Mouse (Mus musculus) gastrocnemius, postnatal 4 days (tissue): ENCODE data around the gene Ehd3. TPM values are rescaled to one million over a fixed set of nuclear protein-coding genes. Genes with fewer than 3 reads are reported as not detected.
"Not testable (repeated sequence)": the region's sequence is repeated elsewhere in the genome, so short reads cannot be mapped to it uniquely, and the experiment has no call there.

Source experiments
- DNase-seq, 2 experiments: peaks; one replicate each; pipeline ENCODE4 v3.0.0; 2021 to 2022; ENCODE audit warnings: low spot score in 2 of 2, mixed read lengths in 2 of 2
- total RNA-seq, 2 experiments: library from RNA; stranded (reverse); gene quantifications; 2 replicates each; pipeline ENCODE4 v1.2.3; 2021

Gene Ehd3
- total RNA-seq, 2 experiments from 2014 or later = 7.0 to 7.6 TPM

DNA sequence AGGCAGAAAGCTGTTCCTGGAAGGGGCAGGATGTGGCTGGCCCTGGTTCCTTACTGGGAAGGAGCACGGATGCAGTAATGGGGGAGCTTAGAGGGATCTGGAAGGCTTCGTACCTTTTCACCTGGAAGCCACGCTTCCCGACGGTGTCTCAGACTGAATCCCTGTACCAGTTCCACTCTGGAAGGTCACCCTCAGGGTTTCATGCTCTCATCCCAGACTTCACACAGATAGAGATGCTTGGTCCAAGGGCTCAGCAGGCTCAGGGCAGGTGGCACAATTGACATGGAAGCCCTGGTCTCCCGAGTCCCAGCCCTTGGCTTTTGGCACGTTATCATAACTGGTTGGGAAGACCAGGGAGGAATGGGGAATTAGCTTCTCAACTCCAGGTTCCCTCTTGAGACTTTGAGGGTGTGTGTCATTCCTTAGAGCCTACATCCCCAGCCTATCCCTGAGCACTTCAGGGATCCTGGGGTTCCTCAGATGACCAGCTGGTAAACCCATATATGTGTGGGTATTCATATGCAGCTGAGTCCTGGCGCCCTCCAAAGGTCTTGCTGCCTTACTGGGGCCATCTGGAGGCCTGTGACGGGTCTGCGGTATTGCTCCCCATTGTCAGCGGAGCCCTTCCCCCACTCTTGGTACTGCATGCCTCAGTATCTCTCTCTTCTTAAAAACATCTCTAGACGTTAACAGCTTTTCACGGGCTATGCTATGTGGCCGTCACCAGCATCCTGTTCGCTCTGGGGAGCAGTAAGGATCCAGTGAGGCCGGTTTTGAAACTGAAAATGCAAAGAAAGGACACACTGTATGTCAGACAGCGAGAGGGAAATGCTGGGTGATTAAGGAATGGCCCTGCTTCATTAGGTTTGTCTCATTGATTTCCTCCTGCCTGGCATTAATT, 19.4 kb downstream of the Ehd3 start:
- no peak for DNase-seq

DNA sequence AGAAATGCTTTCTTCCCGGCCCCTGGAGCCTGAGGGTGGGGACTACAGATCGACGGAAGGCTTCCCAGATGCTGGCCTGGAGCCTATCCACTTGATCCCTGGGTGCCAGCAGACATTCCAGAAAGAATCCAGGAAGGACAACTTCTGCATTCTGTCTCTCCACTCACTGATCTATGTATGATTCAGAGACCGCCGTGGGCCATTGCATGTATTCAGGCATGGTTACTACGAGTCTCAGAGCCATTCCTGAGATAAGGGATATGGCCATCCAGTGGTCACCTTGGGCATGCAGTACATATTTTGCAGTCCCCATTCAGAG, 20.0 kb downstream of the Ehd3 start:
- no peak for DNase-seq

GRCm38 (mm10) chr17:73826106-73826505, 22.2 kb downstream of the Ehd3 start:
- DNase-seq = no peak

DNA sequence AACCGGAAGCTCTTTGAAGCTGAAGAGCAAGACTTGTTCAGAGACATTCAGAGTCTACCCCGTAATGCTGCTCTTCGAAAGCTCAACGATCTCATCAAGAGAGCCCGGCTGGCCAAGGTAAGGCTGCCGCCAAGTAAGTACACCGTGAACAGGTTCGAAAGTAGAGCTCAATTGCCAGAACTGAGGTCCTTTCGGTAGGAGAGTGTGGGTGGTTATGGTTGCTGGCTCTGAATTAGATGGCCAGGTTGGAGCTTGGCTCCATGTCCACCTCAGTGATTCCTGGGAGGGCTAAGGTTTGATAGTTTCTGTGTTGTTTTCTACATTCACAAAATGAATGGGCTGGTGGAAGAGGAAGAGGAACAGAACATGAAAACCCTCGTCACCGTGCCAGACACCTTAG, 23.5 kb downstream of the Ehd3 start:
- no peak for DNase-seq

DNA sequence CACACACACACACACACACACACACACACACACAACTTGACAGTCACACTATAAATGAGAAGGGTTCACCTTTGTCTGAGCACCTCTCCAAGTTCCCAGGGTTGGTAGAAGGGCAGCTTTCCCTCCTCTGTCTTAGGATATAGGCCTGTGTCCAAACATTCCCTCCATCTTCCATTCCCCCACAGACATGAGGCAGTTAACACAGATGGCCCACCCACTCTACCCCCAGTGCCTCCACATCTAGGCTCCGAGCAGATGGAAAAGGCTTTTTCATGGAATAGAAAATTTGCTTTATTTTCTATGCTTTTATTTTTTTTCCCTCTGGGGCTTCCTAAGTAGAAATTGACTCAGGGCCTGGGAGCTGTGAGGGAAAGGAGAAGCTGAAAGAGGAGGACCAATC, 26.6 kb downstream of the Ehd3 start:
- DNase-seq = no peak

DNA sequence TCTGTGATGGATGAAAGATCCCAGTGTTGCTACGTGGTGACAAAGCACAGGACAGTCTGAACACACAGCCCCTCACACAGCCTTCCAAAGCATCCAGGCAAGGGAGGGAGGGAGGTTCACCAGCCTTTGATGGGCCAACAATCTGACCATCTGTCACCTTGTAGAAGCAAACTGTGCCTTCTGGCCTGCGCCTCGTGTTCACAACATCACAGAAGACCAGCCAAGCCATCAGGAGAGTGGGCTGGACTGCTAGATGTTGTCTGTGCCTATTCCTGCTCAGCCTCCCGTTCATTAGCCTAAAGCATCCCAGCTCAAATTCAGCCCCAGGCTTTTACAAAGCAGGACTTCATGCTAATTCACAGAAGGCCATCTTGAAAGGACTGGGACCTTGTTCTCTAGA, 27.5 kb downstream of the Ehd3 start:
- no peak for DNase-seq

DNA sequence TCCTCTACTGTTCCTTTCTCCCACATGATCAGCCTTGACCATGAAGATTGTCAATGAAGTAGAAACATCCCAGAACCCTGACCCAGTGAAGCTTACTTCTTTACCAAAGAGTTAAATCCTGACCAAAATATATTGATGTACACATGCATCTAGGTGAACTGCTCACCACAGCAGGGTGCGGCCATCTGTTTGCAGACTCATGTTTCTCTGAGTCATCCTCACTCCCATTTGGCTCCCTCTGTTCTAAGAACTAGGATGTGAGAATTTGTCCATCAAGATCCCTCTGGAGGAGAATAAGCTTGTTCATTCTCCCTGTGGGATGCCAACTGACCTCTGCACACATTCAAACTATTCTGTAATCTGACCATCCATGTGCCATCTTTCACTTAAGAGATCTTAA, 29.0 kb downstream of the Ehd3 start:
- DNase-seq = no peak

DNA sequence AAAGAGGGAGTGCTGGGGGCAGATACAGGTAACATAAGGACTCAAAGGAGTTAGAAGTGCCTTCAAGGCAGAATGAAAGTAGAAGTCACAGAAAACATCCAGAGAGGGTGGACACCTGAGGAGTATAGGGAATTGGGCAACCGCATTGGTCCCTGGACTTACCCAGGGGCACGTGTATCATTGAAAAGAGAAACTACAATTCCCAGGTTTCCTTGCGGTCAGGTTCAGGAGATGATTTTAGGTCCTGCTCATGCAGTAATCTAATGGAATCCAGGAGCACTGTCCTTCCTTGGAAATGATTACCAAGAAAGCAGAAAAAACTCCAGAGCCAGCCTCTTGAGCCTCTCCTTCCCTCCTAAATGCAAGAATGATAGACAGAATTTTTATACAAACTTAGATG, 29.5 kb downstream of the Ehd3 start:
- no peak for DNase-seq

DNA sequence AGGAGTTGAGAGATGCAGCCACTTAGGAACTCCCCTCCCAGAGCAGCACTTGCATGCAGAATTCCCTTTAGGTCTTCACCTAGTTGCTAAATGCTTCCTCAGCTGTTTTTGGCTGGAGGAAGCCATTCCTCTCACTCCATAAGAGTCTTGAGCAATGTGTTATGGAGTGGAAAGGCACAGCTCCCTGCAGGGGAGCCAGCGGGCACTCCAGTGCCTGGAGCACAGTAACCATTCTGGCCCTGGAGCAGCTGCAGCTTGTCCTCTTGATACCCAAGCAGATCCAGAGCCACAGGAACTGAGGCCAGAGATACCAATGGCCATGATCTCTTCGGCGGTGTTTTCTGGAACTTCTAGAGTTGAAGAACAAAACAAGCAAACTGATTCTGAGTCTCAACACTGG, 32.7 kb downstream of the Ehd3 start:
- DNase-seq = no peak

GRCm38 (mm10) chr17:73837244-73837643, 33.3 kb downstream of the Ehd3 start:
- no peak for DNase-seq

DNA sequence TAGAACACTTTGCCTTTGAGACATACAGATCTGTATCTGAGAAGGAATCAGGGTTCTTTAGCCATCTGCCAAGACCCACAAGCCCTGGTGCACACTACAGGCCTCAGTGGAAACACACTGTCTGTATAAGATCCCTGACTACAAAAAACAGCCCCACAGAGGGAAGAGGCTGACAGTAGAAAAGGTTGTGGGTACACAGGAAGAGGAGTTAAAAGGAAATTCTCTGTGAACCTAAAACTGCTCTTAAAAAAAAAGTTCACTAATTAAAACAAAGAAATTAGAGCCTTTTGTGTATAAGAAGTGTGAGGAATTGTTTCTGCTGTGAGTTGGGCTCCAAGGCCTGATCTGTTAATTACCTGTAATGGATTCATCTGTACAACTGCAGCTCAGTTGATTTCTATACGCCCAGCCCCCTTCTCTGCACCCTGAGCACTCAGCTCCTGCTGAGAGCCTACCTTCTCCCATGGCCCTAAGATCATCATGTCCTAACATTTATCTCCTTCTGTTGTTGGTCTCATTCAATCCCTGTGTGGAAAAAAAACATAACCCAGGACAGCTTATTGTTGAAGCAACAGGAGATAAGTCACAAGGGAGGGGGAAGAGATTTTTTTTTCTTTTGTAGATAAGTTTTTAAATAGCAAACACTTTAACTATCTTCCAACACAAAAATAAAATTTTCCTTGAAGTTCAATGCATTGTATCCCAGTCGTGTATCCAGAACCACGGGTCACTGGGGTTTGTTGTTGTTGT, 35.3 kb downstream of the Ehd3 start:
- DNase-seq = no peak

DNA sequence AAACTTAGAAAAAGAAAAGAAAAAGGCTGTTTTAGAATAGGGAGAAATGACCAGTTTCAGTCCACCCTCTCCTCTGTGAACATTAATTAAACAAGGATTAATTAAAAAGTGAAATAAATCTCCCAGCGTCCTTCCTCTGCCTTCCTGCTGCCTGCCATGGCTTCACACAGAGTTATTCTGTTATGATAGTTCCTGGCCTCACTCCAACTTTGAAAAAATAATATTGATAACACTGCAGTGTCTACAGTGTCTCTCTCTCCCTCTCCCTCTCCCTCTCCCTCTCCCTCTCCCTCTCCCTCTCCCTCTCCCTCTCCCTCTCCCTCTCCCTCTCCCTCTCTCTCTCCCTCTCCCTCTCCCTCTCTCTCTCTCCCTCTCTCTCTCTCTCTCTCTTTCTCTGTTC, 35.9 kb downstream of the Ehd3 start:
- not testable (repeated sequence) for DNase-seq

GRCm38 (mm10) chr17:73842963-73843362, 39.0 kb downstream of the Ehd3 start:
- no peak for DNase-seq

GRCm38 (mm10) chr17:73845632-73846031, 41.7 kb downstream of the Ehd3 start:
- DNase-seq = no peak

GRCm38 (mm10) chr17:73847399-73847798, 43.5 kb downstream of the Ehd3 start:
- DNase-seq = no peak

GRCm38 (mm10) chr17:73853041-73853440, 49.1 kb downstream of the Ehd3 start:
- no peak for DNase-seq

DNA sequence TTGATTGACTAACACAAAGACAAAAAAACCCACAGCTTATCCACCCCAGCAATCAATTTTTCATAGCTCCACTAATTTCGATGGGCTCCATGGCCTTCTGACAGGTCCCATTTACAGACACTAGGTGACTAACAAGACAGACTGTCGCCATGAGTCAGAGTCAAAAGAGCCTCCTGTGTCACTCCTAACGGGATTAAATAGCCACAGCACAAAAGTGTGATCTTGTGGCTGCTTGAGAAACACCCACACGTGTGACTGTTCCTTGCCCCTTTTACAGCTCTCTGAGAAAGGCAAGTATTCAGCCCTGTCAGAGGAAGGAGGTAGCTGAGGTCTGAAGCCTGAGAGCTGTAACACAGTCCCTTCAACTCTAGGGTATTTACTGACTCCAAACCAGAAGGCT, 49.8 kb downstream of the Ehd3 start:
- no peak for DNase-seq

DNA sequence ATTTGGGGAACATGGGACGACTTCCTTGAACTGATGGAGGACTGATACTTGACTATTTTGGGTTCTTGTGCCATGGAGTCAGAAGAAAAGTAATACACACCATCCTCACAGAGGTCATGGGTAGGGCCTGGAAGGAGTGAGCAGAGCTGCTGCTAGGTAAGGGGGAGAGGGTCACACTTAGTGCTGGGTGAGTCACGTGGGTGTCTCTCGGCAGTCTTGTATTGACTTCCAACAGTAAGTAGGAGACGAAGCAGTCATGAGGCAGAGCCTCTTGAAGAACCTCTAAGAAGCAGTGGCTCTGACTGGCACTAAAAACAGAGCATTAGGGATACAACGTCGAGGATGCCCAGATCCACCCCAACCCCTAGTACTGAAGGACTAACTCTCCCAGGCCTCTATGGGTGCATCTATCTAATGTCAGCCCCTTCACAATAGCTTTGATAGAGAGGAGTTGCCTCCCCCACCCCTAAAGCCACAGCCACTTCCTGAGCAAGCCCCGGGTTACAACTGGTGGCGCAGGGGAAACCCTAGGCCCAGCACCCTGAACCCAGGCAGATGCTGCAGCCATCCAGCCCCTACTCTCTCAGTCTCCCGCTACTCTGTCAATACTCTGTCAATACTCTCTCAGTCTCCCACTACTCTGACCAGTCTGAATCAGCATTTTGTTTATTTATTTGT, 65.2 kb downstream of the Ehd3 start:
- DNase-seq = no peak

DNA sequence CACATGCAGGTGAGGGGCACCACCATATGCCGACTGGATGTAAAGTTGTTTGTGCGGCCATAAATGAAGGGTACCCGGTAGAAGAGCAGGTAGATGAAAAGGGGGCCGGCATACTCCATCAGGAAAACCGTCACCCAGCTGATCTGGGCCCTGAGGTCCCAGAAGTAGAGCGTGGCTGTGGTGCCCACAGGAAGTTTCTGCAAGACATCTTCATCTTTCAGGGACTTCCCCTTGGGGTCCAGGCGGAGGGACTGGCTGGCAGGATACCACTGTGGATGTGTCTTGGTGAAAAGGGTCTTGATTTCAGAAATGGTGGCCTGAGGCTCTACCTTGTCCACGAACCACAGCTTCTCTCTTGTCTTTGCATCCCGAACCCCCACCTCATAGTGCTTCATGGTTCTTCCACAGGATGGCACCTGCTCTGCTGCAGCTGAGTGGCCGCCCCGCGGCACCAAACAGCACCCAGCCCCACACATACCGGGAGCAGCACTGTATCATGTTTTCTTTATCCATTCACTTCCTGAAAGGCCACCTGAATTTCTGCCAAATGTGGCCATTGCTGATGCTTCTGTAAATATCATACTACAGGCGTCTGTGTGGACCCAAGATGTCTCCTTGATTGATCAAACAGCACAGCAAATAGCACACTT, 67.1 kb downstream of the Ehd3 start:
- no peak for DNase-seq

- no peak for DNase-seq
Measured at GRCm38 (mm10) chr17:73875268-73875667, 71.3 kb downstream of the Ehd3 start.

- DNase-seq = no peak
Measured at GRCm38 (mm10) chr17:73875674-73876073, 71.7 kb downstream of the Ehd3 start.
